Mouse (Mus musculus) T-helper 17 cell (primary cell): Measurements from ENCODE around the gene Ankar.

Experiments used
- in situ Hi-C, 2 experiments: fragments of 300-600 bp; cut with MboI, MseI; formaldehyde crosslinking; loops; 1 replicate in 1 of 2; 2 replicates in 1 of 2; pipeline ENCODE4 v1.15.1; 2025; ENCODE audit warnings: high pct_unique_total_duplicates in 2 of 2

Ankar gene

GRCm38 (mm10) chr1:72599146-72600101, 101.0 kb downstream of the Ankar start:
- in situ Hi-C loops = loop anchor here (10.0 to 25.0 kb wide), 4 partner anchors 362 to 1512 kb away; partner anchors contain the start of gene Atic (in 1 of the 2)

- in situ Hi-C loops = loop anchor here (25.0 kb wide), 2 partner anchors 359 to 1509 kb away; no protein-coding TSS in a partner anchor
Measured at GRCm38 (mm10) chr1:72596231-72596630, 104.1 kb downstream of the Ankar start.

GRCm38 (mm10) chr1:72595686-72596085, 104.7 kb downstream of the Ankar start:
- in situ Hi-C loops = loop anchor here (25.0 kb wide), 2 partner anchors 358 to 1508 kb away; no protein-coding TSS in a partner anchor

- in situ Hi-C loops = loop anchor here (25.0 kb wide), 2 partner anchors 356 to 1506 kb away; no protein-coding TSS in a partner anchor
Measured at GRCm38 (mm10) chr1:72593340-72593951, 106.9 kb downstream of the Ankar start.
